Mouse (Mus musculus) heart, adult 2 months (tissue): ENCODE results near the gene Cd80. TPM values are rescaled to one million over a fixed set of nuclear protein-coding genes. Genes with fewer than 3 reads are reported as not detected.
A peak's percentile ranks its signal among the peaks of the same experiment; 100 is the strongest.
"Not testable (repeated sequence)": the region's sequence is repeated elsewhere in the genome, so short reads cannot be mapped to it uniquely, and the experiment has no call there.

ENCODE experiments used
- DNase-seq, 2 experiments: peaks; one replicate each; pipeline ENCODE4 v3.0.0; 2021
- H3K27ac ChIP-seq: fragments of 200-600 bp; 2 replicates; pipeline ENCODE4 v1.8.1; 2022
- H3K27me3 ChIP-seq: fragments of 200-500 bp; 2 replicates; pipeline ENCODE4 v1.6.1; 2012; ENCODE audit warnings: mild to moderate bottlenecking, low read length, inconsistent platforms, mixed read lengths; ENCODE audit not compliant: control insufficient read depth, insufficient read depth
- H3K36me3 ChIP-seq: fragments of 200-500 bp; 2 replicates; pipeline ENCODE4 v1.6.1; 2012; ENCODE audit warnings: low read length, inconsistent platforms; ENCODE audit not compliant: control insufficient read depth, insufficient read depth
- H3K4me1 ChIP-seq: fragments of 200-500 bp; 2 replicates; pipeline ENCODE4 v1.6.1; 2011; ENCODE audit warnings: low read length; ENCODE audit not compliant: control insufficient read depth, insufficient read depth
- H3K4me3 ChIP-seq: fragments of 200-600 bp; 2 replicates; pipeline ENCODE4 v1.8.1; 2022
- H3K79me2 ChIP-seq: fragments of 200-500 bp; replicated peaks from 2 replicates; pipeline ENCODE4 v1.6.1; 2012; ENCODE audit warnings: mild to moderate bottlenecking, inconsistent platforms, low read length, moderate library complexity, mixed read lengths; ENCODE audit not compliant: control insufficient read depth, insufficient read depth
- H3K9ac ChIP-seq: fragments of 200-500 bp; 2 replicates; pipeline ENCODE4 v1.6.1; 2012; ENCODE audit warnings: low read depth, mild to moderate bottlenecking, control low read depth, inconsistent platforms, low read length, mixed read lengths
- CTCF ChIP-seq: fragments of 200-600 bp; IDR thresholded peaks from 2 replicates; pipeline ENCODE4 v1.8.1; 2022; ENCODE audit warnings: antibody characterized with exemption, mild to moderate bottlenecking, moderate library complexity
- EP300 ChIP-seq: fragments of 200-500 bp; IDR thresholded peaks from 2 replicates; pipeline ENCODE4 v1.6.1; 2011; ENCODE audit warnings: low read depth, low read length, control low read depth; ENCODE audit not compliant: insufficient read depth
- POLR2A ChIP-seq: fragments of 200-500 bp; IDR thresholded peaks from 2 replicates; pipeline ENCODE4 v1.6.1; 2011; ENCODE audit warnings: mild to moderate bottlenecking, low read depth, low read length, control low read depth; ENCODE audit not compliant: insufficient read depth
- WGBS: fragments of 180-500 bp; shearing (Covaris S2); methylation state at CpG from one replicate; pipeline ENCODE4 v1.1.7; 2018; 5-methylcytosine and 5-hydroxymethylcytosine counted together
- intact Hi-C: fragments of 180-260 bp; cut with DNase I; formaldehyde crosslinking; loops from one replicate; pipeline ENCODE4 v1.15.1; 2025
- polyA plus RNA-seq: library from polyadenylated mRNA; depleted of rRNA; stranded (reverse); fragments of >200 nt; gene quantifications from 2 replicates; pipeline ENCODE4 v1.2.3, GENCODE M21; 2012
- total RNA-seq, 2 experiments: library from RNA; stranded (reverse); gene quantifications; 2 replicates each; pipeline ENCODE4 v1.2.3; 2021

The Cd80 gene
- total and polyA plus RNA-seq, 3 experiments = 0.59 to 0.89 (median 0.86) TPM

DNA sequence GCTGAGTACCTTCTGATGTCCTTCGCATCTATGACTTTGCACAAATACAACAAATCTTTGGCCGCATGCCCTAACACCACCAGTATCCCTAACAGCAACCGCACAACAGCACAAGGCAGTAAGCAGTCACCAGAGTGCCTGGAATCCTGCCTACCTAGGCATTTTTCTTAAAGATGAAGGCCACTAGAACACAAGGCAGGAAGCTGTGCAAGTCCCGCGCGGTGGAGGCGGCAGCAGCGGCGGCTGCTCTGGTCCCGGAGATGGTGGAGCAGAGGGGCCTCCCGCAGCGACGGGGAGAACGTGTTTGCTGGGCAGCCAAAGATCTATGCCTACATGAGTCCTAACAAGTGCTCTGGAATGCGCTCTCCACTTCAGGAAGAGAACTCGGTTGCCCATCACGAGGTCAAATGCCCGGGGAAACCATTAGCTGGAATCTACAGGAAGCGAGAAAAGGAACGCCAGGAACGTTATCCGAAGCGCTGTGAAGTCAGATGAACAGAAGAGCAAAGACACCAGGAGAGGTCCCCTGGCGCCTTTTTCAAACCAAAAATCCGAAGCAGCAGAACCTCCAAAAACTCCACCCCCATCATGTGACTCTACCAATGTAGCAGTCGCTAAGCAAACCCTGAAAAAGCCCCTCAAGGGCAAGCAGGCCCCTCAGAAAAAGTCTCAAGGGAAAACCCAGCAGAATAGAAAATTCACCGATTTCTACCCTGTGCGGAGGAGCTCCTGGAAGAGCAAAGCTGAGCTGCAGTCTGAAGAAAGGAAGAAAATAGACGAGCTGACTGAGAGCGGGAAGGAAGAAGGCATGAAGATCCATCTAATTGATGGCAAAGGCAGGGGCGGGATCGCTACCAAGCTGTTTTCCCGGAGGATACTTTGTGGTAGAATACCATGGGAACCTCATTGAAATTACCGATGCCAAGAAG lies 21.2 kb downstream of the Cd80 start:
- Histone ChIP-seq H3K27ac (peak overlapping the region; percentile 71), H3K4me3 (peak overlapping the region; percentile 54), H3K79me2 (no peaks in the 10 kb centered on the region), H3K4me1 (peaks cover 2% of the 10 kb centered on the region), H3K36me3 (no peaks in the 10 kb centered on the region), H3K9ac (peak overlapping the region; percentile 81), H3K27me3 (no peaks in the 10 kb centered on the region)
- 6% methylated on average over 34 of the region's 34 CpGs for WGBS
- peak; percentile 60 to 71 for DNase-seq
- TF ChIP-seq EP300 (no peak), POLR2A (no peak)
- intact Hi-C loops = loop anchor here (2.0 kb wide), 1 partner anchor 24 kb away; the partner anchor contains the start of gene Adprh

DNA sequence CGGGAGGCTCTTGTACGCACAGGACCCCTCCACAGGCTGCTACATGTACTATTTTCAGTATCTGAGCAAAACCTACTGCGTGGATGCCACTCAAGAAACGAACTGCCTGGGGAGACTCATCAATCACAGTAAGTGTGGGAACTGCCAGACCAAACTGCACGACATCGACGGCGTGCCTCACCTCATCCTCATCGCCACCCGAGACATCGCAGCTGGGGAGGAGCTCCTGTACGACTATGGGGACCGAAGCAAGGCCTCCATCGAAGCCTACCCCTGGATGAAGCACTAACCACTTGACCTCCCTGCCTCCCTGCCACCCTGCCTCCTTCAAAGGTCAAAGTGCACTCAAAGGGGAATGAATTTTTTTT lies 21.9 kb downstream of the Cd80 start:
- DNase-seq, H3K79me2 ChIP-seq, H3K36me3 ChIP-seq, H3K4me1 ChIP-seq, H3K27me3 ChIP-seq, H3K27ac ChIP-seq, H3K9ac ChIP-seq: not testable (repeated sequence)
- 59% methylated on average over 14 of the region's 14 CpGs for WGBS
- intact Hi-C loops = loop anchor here (2.0 kb wide), 1 partner anchor 24 kb away; the partner anchor contains the start of gene Adprh
- peak overlapping the region; percentile 54 for H3K4me3 ChIP-seq

GRCm38 (mm10) chr16:38478296-38478695 lies 22.9 kb downstream of the Cd80 start:
- no peak for DNase-seq
- no peak overlapping the region for H3K4me3 ChIP-seq
- H3K27ac ChIP-seq = no peak overlapping the region
- no peaks in the 10 kb centered on the region for H3K36me3 ChIP-seq
- peaks cover 2% of the 10 kb centered on the region for H3K4me1 ChIP-seq
- no peak overlapping the region for H3K9ac ChIP-seq
- intact Hi-C loops = no loop called here
- no peaks in the 10 kb centered on the region for H3K27me3 ChIP-seq
- TF ChIP-seq POLR2A = no peak
- TF ChIP-seq CTCF = no peak
- TF ChIP-seq EP300 = no peak
- H3K79me2 ChIP-seq = no peaks in the 10 kb centered on the region
- 94% methylated on average over 3 of the region's 3 CpGs for WGBS

DNA sequence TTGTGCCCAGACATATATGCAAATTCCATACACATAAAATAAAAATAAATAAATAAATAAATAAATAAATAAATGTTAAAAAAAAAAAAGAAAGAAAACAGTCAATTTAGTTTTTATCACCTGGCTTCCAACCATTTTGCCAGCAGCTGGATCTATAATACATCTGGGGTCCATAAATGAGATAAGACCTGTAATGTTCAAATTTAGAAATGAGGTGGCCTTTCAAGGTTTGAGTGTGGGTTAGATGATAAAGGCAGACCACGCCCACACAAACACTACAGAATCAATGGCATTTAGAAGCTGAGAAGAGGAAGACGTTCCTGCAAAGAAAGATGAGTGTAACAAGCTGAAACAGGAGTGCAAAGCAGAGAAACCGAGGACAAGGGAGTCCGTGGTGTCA lies 26.0 kb downstream of the Cd80 start:
- Histone ChIP-seq H3K9ac (no peak overlapping the region), H3K4me3 (no peak overlapping the region), H3K79me2 (no peaks in the 10 kb centered on the region), H3K4me1 (no peaks in the 10 kb centered on the region; the same call in 1 of the 2 replicates), H3K27ac (no peak overlapping the region), H3K36me3 (no peaks in the 10 kb centered on the region), H3K27me3 (no peaks in the 10 kb centered on the region)
- TF ChIP-seq POLR2A (no peak), EP300 (no peak), CTCF (no peak)
- intact Hi-C loops = loop anchor here (5.0 to 10.0 kb wide), 2 partner anchors 84 to 487 kb away; no protein-coding TSS in a partner anchor
- DNase-seq = no peak
- 80% methylated on average over 4 of the region's 4 CpGs for WGBS

DNA sequence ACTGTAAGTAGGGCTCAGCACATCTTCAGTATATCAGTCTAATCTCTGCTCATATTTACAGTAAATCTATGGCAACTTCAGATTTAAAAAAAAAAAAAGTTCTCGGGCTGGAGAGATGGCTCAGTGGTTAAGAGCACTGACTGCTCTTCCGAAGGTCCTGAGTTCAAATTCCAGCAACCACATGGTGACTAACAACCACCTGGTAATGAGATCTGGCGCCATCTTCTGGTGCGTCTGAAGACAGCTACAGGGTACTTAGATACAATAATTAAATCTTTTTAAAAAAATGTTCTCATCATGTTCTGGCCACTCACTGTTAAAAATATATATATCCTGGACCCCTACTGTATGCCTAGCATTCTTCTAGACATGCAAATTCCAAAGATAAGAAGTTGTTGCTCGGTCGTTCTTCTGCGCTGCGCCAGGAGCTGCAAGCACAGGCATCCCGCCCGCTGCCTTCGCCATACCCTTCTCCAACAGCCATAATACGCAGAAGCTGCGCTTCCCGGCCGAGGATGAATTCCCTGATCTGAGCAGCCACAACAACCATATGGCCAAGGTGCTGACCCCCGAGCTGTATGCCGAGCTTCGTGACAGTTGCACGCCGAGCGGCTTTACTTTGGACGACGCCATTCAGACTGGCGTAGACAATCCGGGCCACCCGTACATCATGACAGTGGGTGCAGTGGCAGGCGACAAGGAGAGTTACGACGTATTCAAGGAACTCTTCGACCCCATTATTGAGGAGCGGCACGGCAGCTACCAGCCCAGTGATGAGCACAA lies 27.6 kb downstream of the Cd80 start:
- Histone ChIP-seq H3K79me2 (no peaks in the 10 kb centered on the region), H3K4me3 (peak overlapping the region; percentile 52), H3K9ac (0 out of 2 replicates have a peak overlapping the region, but pooled peaks have one; percentile 16), H3K27me3 (no peaks in the 10 kb centered on the region), H3K4me1 (no peaks in the 10 kb centered on the region; the same call in 1 of the 2 replicates), H3K27ac (no peak overlapping the region), H3K36me3 (no peaks in the 10 kb centered on the region)
- peak; percentile 85 for TF ChIP-seq CTCF
- TF ChIP-seq EP300 = no peak
- peak; percentile 26 to 52 for DNase-seq
- intact Hi-C loops = loop anchor here (2.0 to 10.0 kb wide), 3 partner anchors 86 to 488 kb away; no protein-coding TSS in a partner anchor
- 18% methylated on average over 32 of the region's 32 CpGs for WGBS
